Mouse (Mus musculus): ENCODE measurements at regions not wholly inside any gene's neighbourhood (a gene's known extent, or its start where the extent isn't known, plus 50 kb on each side); places are given as distances from the start of the nearest gene placed in this dataset.

GRCm38 (mm10) chr15:60633457-60633850 lies 220.1 kb downstream of the Fam84b start:
- DNase-seq, result no peak
- intact Hi-C loops (cut with DNase I), result no loop called here

GRCm38 (mm10) chr15:60632789-60633456 lies 220.7 kb downstream of the Fam84b start:
- no peak for DNase-seq

DNA sequence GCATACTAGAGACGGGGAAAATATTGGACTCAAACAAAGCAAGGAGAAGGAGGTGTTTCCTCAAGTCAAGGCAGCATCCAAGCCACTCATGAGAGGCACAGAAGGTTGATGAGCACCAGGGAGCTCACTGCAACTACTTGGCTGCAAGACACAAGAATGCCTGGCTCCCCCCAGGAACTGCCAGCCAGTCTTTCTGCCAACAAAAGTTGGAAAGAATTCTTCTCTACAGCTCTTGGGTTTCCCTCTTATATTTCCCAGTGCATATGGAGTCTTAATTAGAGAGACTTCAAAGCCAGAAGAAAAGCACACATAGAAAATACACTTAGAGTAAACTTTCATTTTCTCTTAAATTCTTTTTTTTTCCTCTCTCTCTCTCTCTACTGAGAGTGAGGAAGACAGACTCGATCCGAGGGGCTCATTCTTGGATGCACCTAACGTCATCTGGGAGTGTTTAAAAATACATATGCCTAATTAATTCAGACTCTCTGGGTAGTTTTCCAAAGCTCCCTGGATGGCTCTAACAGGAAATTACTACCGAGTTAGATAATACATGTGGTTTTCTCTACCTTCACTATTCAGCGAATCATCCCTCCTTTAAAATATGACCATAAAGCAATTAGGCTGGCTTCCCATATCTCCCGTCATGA lies 222.7 kb downstream of the Fam84b start:
- DNase-seq, result no peak
- intact Hi-C loops (cut with DNase I), result no loop called here

More at GRCm38 (mm10) chr15:60632789-60633456, 220.7 kb downstream of the Fam84b start:
- intact Hi-C loops (cut with DNase I), result no loop called here

DNA sequence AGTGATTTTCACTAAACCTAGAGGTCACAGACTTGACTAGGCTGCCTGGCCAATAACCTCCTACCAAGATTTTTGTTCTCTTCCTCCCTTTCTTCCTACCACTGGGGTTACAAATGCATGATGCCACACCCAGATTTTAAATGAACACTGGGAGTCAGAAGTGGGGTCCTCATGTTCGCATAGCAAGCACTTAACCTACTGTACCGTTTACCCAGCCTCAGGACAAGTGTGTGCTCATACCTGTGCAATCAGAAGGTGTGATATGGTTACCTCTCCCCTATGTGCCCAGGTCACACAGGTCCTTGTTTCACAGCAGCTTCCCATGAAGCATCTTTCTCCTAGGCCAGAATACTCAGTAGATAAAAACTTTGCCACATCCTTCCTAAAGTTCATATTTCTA lies 234.8 kb downstream of the Fam84b start:
- intact Hi-C loops (cut with DNase I), result no loop called here

GRCm38 (mm10) chr15:60617371-60617770 lies 236.2 kb downstream of the Fam84b start:
- no peak for DNase-seq
- intact Hi-C loops (cut with DNase I), result no loop called here

More for the DNA sequence above, 234.8 kb downstream of the Fam84b start:
- DNase-seq, result no peak

GRCm38 (mm10) chr15:60601885-60602284 lies 251.7 kb downstream of the Fam84b start:
- intact Hi-C loops (cut with DNase I), result no loop called here

DNA sequence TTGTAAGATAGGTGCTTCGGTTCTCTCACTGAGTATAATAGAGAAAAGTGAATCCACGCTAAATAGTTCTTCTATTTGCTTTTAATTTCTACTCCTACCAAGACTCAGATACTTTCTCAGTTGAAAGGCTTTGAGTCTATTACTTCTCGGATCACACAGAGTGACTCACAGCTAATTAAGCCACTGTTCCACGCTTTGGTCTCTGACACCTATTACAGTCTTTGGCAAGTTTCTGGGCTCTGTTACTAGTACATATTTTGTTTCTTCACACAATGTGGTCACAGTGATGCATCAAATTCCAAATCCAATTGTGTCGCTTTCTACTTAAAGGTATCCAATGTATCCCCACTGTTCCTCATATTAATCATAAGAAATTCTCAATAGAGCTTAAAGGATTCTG lies 276.5 kb downstream of the Fam84b start:
- intact Hi-C loops (cut with DNase I), result no loop called here
- DNase-seq, result no peak

More at GRCm38 (mm10) chr15:60601885-60602284, 251.7 kb downstream of the Fam84b start:
- no peak for DNase-seq

- DNase-seq, result no peak
- intact Hi-C loops (cut with DNase I), result no loop called here
Measured at GRCm38 (mm10) chr15:60566267-60566666, 287.3 kb downstream of the Fam84b start.

- no peak for DNase-seq
- intact Hi-C loops (cut with DNase I), result no loop called here
Measured at GRCm38 (mm10) chr15:60565017-60565416, 288.6 kb downstream of the Fam84b start.

- intact Hi-C loops (cut with DNase I), result no loop called here
- DNase-seq, result no peak
Measured at GRCm38 (mm10) chr15:60560641-60561040, 292.9 kb downstream of the Fam84b start.

GRCm38 (mm10) chr15:60555691-60556090 lies 297.9 kb downstream of the Fam84b start:
- DNase-seq, result no peak
- intact Hi-C loops (cut with DNase I), result no loop called here

GRCm38 (mm10) chr15:60554587-60554986 lies 299.0 kb downstream of the Fam84b start:
- no peak for DNase-seq
- intact Hi-C loops (cut with DNase I), result no loop called here

- DNase-seq, result no peak
- intact Hi-C loops (cut with DNase I), result no loop called here
Measured at GRCm38 (mm10) chr15:60548045-60548444, 305.5 kb downstream of the Fam84b start.

- no peak for DNase-seq
- intact Hi-C loops (cut with DNase I), result no loop called here
Measured at GRCm38 (mm10) chr15:60537191-60537590, 316.4 kb downstream of the Fam84b start.

DNA sequence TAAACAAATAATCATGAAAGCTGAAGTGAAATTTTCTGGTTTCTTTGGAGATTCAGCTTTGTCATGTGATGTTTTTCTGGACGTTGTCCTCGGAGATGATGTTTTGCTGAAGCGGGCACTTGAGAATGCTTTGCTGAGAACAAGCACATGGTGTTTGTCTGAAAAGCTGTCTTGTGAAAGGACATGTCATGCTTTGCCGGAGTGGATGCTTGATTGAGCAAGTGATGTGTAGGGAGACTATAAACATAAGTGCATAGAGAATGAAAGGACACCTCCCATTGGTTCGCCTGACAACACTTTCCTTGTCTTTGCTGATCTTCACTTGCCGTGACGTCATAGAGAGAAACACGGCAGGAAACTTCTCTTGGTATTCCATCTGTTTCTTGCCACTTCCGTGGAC lies 318.9 kb downstream of the Fam84b start:
- intact Hi-C loops (cut with DNase I), result no loop called here
- DNase-seq, result no peak

- no peak for DNase-seq
- intact Hi-C loops (cut with DNase I), result no loop called here
Measured at GRCm38 (mm10) chr15:60516810-60517209, 336.8 kb downstream of the Fam84b start.

DNA sequence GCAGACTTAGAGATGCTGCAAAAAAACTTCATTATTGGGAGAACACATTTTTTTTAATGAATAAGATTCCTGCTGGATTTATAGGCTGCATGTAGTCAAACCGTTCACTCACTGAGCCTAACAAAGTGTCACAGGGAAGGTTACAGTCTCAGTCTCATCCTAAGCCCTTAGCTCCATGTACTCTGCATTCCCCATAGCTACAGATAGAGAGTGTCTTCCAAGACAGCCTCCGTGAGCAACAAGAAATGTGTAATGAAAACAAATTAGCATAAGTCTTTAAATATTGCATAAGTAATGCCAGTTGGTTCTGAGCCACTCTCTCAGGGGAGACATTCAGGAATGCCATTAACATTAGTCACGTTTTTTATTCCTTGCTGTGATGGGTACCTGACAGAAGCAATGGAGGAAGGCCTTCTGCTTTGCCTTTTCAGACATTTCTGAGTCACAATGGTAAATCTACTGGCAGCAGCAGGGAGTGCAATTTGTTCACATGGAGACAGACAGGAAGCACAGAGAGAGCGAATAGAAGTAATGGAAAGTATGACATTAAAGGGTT lies 376.7 kb downstream of the Fam84b start:
- intact Hi-C loops (cut with DNase I), result no loop called here
- no peak for DNase-seq

DNA sequence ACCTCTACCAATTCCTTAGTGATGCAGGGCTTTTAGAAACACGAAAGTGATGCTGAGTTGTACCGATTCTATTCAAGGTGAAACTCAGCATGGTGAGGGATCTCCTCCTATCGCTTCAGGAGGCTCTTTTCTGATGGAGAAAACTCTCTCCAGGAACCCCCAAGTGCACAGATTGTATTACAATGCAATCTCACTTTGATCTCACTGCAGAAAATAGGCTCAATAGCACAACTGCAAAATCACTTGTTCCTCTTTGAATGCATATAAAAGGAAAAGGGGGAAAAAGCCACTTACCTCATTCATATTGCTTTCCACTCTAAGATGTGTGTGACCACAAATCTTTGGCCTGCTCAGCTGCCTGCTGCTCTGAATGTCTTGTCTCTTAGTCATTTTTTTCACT lies 378.5 kb downstream of the Fam84b start:
- intact Hi-C loops (cut with DNase I), result no loop called here
- no peak for DNase-seq

DNA sequence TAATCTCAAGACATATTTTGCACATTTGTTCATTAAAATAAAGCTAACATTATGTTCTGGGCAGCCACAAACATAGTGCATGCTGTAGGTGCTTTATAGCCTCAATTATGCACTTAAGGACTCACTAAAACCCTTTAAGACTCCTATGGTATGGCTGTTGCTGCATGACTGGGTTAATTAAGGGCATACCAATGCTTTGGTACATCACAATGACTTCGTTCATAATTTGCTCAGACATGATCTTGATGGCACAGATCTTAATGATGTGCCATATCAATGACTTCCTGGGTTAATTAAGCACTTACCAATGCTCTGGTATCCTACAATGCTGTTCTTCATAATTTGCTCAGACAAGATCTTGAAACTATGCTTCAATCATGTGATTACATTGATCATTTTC lies 415.5 kb upstream of the 4933412E24Rik start:
- no peak for DNase-seq
- intact Hi-C loops (cut with DNase I), result no loop called here

- intact Hi-C loops (cut with DNase I), result no loop called here
- no peak for DNase-seq
Measured at GRCm38 (mm10) chr15:60419081-60419480, 402.7 kb upstream of the 4933412E24Rik start.

DNA sequence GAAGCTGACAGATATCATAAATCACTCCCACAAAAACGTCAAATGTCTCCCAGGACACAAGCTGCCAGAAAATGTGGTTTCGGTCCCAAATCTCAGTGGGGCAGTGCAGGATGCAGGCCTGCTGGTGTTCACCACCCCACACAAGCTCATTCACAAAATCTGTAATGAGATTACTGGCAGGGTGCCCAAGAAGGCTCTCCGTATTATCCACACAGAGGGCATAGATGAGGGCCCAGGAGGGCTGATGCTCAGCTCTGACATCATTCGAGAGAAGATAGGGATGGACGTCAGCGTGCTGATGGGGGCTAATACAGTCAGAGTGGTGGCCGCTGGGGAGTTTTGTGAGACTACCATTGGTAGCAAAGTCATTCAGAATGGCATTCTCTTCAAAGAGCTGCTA lies 375.9 kb upstream of the 4933412E24Rik start:
- no peak for DNase-seq
- intact Hi-C loops (cut with DNase I), result no loop called here

DNA sequence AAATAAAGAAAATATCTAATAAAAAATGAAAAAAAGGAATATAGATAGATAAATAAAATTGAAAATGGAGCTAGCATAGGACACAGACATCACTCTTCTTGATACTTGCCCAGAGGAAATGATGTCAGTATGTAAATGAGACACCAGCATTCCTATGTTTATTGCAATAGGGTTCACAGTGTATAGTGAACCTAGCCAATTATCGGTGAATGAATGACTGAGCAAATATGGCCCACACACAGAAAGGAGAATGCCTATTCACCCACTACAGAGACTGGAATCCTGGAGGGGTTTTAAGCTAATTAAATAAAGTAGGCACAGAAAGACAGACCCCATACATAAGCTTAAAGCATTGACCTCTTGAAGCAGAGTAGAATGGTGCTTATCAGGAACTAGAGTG lies 373.9 kb upstream of the 4933412E24Rik start:
- no peak for DNase-seq
- intact Hi-C loops (cut with DNase I), result no loop called here

Measured in heart, postnatal 10 days (tissue).